Mouse (Mus musculus): Measurements from ENCODE around the gene Togaram2. TPM values are rescaled to one million over a fixed set of nuclear protein-coding genes. Genes with fewer than 3 reads are reported as not detected.

Togaram2 gene
- polyA plus RNA-seq, 1 experiment from 2014 or later: not detected

DNA sequence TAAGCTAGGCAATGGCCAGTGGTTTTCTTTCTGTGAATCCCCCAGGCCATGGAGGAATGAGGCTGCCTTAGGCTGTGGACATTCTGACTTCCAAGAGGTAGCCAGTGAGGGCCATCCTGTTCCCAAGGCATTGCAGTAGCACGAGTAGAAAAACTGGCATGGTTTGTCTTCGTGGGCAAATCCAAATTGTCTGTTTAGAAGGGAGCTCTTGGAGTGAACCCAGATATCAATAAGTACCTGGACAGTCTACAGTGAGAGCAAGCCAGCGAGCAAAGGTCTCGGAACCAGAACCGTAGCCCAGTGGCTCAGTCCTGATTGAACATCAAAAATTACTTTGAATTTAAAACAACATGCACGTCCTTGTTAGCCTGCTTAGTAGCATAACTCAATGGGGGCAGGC is 10.2 kb downstream of the Togaram2 start:
- 91% methylated on average over 6 of the region's 6 CpGs for WGBS

DNA sequence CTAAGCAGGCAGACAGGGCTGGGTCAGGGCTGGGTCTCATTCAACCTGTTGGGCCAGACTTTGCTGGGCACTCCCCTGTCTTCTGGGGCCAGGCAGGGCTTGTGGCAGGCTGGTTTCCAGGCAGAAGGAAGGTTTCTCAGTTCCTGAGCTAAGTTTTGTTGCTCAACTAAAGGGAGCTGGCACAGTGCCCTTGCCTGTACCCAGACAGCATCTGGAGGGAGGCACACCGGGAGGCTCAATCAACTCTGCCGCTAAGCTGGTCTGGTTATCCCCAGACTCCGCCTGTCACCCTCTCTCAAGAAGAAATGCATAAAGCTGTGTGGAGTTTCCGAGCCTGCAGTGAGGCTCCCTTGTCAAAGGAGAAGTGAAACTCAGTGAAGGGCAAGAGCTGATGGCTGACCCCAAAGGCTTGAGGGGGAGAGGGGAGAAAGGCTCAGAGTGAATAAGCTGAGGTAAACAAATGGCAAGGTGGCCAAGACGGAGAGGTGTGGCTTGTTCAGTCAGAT is 11.1 kb downstream of the Togaram2 start:
- no peak for ATAC-seq (ENCODE audit: insufficient number of reproducible peaks, insufficient read depth, low FRiP score, low TSS enrichment)
- Histone ChIP-seq H3K9me3 (no peaks in the 10 kb centered on the region; the same call in 1 of the 2 replicates), H3K36me3 (no peaks in the 10 kb centered on the region), H3K4me3 (no peak overlapping the region), H3K9ac (no peak overlapping the region), H3K4me1 (no peaks in the 10 kb centered on the region; the same call in 1 of the 2 replicates), H3K27ac (no peak overlapping the region), H3K27me3 (no peaks in the 10 kb centered on the region), H3K4me2 (replicated peaks) (no peak overlapping the region)
- 51% methylated on average over 5 of the region's 5 CpGs for WGBS

More for the DNA sequence above, 10.2 kb downstream of the Togaram2 start:
- no peak for ATAC-seq (ENCODE audit: insufficient number of reproducible peaks, insufficient read depth, low FRiP score, low TSS enrichment)
- H3K4me1 ChIP-seq: no peaks in the 10 kb centered on the region; the same call in 1 of the 2 replicates
- H3K27ac ChIP-seq: no peak overlapping the region
- no peaks in the 10 kb centered on the region for H3K9me3 ChIP-seq
- H3K4me3 ChIP-seq: no peak overlapping the region
- H3K36me3 ChIP-seq: no peaks in the 10 kb centered on the region
- H3K9ac ChIP-seq: no peak overlapping the region
- H3K27me3 ChIP-seq: no peaks in the 10 kb centered on the region
- H3K4me2 ChIP-seq (replicated peaks): no peak overlapping the region

DNA sequence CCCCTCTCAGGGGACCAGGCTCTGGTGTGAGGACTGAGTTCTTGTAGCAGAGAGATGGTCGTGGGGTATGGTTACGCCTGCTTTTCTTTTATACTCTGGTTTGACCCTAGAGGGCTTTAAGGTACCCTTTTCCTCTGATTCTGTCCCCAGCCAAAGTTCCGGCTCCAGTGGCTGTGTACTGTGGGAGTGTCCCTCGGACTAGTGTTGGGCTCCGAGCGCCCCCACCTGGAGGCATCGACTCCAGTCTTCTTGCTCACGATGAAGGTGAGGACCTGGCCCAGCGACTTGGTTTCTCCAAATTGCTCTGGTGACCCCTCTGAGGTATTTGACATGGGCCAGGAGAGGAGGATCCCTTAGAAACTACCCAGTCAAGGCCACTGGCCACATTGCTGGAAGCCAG is 14.4 kb downstream of the Togaram2 start:
- Histone ChIP-seq H3K4me1 (no peaks in the 10 kb centered on the region), H3K27ac (no peak overlapping the region), H3K27me3 (no peaks in the 10 kb centered on the region), H3K9ac (no peak overlapping the region), H3K4me3 (no peak overlapping the region), H3K4me2 (replicated peaks) (no peak overlapping the region), H3K9me3 (no peaks in the 10 kb centered on the region; the same call in 1 of the 2 replicates), H3K36me3 (no peaks in the 10 kb centered on the region)
- 65% methylated on average over 9 of the region's 9 CpGs for WGBS
- no peak for ATAC-seq (ENCODE audit: insufficient number of reproducible peaks, insufficient read depth, low FRiP score, low TSS enrichment)

DNA sequence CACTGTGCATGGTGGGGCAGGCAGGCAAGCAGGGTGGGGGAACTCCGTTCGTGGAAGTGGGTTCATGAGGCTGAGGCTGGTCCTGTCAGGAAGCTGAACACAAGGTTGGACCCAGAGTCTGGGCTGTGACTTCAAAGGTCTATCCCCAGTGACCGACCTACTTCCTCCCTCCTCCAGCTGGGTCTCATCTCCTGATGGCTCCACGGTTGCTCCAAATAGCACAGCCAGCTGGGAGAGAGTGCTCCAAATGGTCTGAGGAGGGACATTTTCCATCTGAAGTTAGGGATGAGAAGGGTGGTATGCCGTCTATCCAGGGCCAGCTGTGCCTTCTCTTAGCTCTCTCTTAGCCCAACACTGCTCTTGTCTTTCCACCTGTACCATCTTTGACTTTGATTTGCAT is 16.8 kb downstream of the Togaram2 start:
- Histone ChIP-seq H3K4me2 (replicated peaks) (no peak overlapping the region), H3K4me3 (no peak overlapping the region), H3K27ac (no peak overlapping the region), H3K4me1 (no peaks in the 10 kb centered on the region), H3K9me3 (no peaks in the 10 kb centered on the region; the same call in 1 of the 2 replicates), H3K27me3 (no peaks in the 10 kb centered on the region), H3K9ac (no peak overlapping the region), H3K36me3 (no peaks in the 10 kb centered on the region)
- WGBS: 83% methylated on average over 5 of the region's 5 CpGs
- no peak for ATAC-seq (ENCODE audit: insufficient number of reproducible peaks, insufficient read depth, low FRiP score, low TSS enrichment)

DNA sequence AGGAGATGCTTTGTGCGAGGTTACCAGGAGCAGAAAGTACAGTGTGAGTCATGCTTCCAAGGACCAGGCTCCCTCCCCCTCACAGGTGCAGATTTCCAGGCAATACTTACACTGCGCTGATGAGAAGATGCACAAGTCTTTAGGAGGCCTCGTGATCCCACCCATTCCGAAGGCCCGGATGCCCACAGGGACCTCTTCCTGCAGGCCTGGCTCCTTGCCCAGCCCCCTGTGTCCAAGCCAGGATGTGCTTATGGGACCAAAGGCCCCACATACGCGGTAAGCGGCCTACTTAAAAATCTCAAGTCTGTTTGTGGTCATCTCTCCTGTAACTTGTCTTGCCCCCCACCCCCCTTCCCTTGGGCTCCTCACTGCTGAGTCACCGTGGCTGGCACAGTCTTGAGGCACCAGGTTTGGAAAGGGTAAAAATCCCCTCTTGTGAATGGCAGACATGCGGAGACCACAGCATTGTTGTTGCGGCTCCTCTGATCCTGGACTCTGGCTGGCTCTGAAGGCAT is 18.4 kb downstream of the Togaram2 start:
- no peak overlapping the region for H3K27ac ChIP-seq
- no peak for ATAC-seq (ENCODE audit: insufficient number of reproducible peaks, insufficient read depth, low FRiP score, low TSS enrichment)
- WGBS: 82% methylated on average over 11 of the region's 11 CpGs

DNA sequence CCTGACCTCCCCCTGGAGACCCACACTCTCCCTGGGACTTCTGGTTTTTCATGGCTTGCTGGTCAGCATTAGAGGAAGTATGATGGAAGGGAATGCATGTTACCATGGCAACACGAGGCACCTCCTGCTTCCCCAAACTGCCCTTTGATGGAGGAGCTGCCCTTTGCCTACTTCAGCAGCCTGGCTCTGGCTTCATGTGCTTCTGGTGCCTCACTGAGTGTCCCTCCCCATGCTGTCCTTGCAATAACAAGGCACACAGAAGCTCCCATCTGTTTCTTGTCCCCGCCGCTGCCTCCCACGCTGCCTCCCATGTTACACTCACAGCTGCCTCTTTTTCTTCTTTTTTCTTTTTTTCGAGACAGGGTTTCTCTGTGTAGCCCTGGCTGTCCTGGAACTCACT is 20.3 kb downstream of the Togaram2 start:
- Histone ChIP-seq H3K4me1 (0 out of 2 replicates have a peak, but pooled peaks cover 3% of the 10 kb centered on the region), H3K9ac (no peak overlapping the region), H3K27me3 (no peaks in the 10 kb centered on the region), H3K36me3 (no peaks in the 10 kb centered on the region), H3K9me3 (no peaks in the 10 kb centered on the region; the same call in 1 of the 2 replicates), H3K4me3 (no peak overlapping the region), H3K27ac (no peak overlapping the region), H3K4me2 (replicated peaks) (no peak overlapping the region)
- WGBS: 49% methylated on average over 5 of the region's 5 CpGs
- no peak for ATAC-seq (ENCODE audit: insufficient number of reproducible peaks, insufficient read depth, low FRiP score, low TSS enrichment)

More for the DNA sequence above, 18.4 kb downstream of the Togaram2 start:
- Histone ChIP-seq H3K9ac (no peak overlapping the region), H3K27me3 (no peaks in the 10 kb centered on the region), H3K4me1 (0 out of 2 replicates have a peak, but pooled peaks cover 3% of the 10 kb centered on the region), H3K4me2 (replicated peaks) (no peak overlapping the region), H3K36me3 (no peaks in the 10 kb centered on the region), H3K4me3 (no peak overlapping the region), H3K9me3 (no peaks in the 10 kb centered on the region; the same call in 1 of the 2 replicates)

DNA sequence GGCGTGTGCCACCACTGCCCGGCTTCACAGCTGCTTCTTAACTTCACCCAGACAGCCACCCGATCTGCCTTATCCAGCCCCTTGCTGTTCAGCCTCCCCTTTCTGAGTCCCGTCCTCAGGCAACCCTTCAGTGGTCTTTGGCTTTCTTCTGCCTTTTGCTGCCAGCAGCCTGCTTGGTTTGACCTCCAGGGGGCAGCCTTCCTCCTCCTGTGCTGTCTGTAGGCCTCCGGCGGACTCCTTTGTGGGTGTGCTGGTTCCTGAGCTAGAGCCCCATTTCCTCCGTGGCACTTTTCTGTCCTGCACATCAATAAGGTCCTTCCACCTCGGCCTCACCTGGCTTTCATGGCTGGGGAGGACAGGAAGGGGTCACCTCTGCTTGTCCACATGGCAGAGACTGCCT is 20.7 kb downstream of the Togaram2 start:
- H3K4me2 ChIP-seq (replicated peaks): no peak overlapping the region
- H3K27ac ChIP-seq: no peak overlapping the region
- no peaks in the 10 kb centered on the region for H3K36me3 ChIP-seq
- no peak overlapping the region for H3K4me3 ChIP-seq
- ATAC-seq (ENCODE audit: insufficient number of reproducible peaks, insufficient read depth, low FRiP score, low TSS enrichment): no peak
- H3K4me1 ChIP-seq: 0 out of 2 replicates have a peak, but pooled peaks cover 3% of the 10 kb centered on the region
- 52% methylated on average over 8 of the region's 8 CpGs for WGBS
- no peaks in the 10 kb centered on the region for H3K27me3 ChIP-seq
- H3K9me3 ChIP-seq: no peaks in the 10 kb centered on the region
- H3K9ac ChIP-seq: no peak overlapping the region

DNA sequence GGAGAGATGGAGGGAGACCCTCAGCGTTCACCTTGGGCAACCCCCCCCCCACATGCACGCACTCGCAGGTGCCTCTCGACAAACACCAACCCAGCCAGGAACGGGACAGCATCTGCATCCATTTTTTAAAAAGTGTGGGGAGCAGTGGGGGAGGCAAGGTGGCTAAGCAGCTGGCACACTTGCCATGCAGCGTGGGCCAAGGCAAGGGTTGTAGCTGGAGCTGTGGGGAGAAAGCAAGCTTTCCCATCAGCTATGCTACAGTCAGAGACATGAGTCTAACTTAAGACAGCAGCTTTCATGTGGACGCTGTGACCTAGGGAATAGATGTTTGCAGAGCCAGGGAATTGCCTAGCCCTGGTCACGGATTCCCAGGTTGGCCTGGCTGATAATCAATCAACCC is 22.1 kb downstream of the Togaram2 start:
- Histone ChIP-seq H3K27ac (no peak overlapping the region), H3K36me3 (no peaks in the 10 kb centered on the region), H3K4me2 (replicated peaks) (no peak overlapping the region), H3K27me3 (no peaks in the 10 kb centered on the region), H3K4me3 (no peak overlapping the region), H3K4me1 (0 out of 2 replicates have a peak, but pooled peaks cover 3% of the 10 kb centered on the region), H3K9me3 (no peaks in the 10 kb centered on the region), H3K9ac (no peak overlapping the region)
- no peak for ATAC-seq (ENCODE audit: insufficient number of reproducible peaks, insufficient read depth, low FRiP score, low TSS enrichment)
- WGBS: 88% methylated on average over 8 of the region's 8 CpGs

DNA sequence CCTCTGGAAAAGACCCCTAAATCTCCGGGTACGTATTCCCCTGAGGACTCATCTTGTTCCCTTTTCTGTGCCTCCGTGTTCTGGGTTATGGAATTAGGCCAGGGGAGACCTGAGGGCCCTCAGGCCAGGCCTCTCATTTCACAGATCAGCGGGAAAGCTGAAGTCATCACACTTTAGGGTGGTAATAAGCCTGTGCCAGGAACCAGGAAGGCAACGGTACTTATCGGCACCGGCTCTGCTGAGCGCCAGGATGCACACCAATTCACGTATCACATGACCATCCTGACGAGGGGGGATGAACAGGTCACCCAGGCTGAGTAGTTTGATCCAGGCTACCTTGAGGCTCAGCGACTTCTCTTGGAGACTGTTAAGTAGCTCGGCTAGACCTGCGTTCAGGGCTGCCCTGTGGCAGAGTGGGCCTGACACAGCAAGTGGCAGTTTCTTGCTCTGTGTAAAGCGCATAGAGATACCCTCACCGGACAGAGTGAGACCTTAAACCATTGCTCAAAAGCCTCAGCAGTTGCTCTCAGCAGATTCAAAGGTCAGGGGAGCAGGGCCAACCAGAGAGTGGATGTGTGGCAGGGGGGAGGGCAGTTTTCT is 22.8 kb downstream of the Togaram2 start:
- H3K4me3 ChIP-seq: no peak overlapping the region
- no peaks in the 10 kb centered on the region for H3K36me3 ChIP-seq
- no peak overlapping the region for H3K9ac ChIP-seq
- H3K4me1 ChIP-seq: 0 out of 2 replicates have a peak, but pooled peaks cover 3% of the 10 kb centered on the region
- H3K4me2 ChIP-seq (replicated peaks): no peak overlapping the region
- H3K9me3 ChIP-seq: no peaks in the 10 kb centered on the region
- H3K27ac ChIP-seq: no peak overlapping the region
- no peaks in the 10 kb centered on the region for H3K27me3 ChIP-seq
- 71% methylated on average over 15 of the region's 15 CpGs for WGBS
- no peak for ATAC-seq (ENCODE audit: insufficient number of reproducible peaks, insufficient read depth, low FRiP score, low TSS enrichment)

DNA sequence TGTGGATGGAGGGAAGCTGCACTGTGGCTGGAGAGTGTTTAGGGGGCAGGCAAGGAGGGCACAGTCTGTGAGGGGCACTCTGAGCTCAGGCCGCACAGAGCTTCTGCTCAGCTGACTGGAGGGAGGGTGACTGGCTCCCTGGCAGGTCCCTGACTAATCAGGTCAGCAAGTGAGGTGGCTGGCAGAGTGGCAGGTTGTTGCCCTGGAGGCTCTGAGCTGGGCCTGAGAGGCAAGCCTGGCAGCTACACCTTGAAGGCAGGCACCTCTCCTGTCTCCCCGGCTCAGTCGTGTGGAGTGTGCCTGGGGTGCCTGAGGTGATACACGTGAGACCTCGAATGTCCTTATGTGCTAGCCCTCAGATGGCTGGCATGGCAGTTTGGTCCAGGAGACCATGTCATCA is 23.3 kb downstream of the Togaram2 start:
- WGBS: 71% methylated on average over 5 of the region's 5 CpGs
- ATAC-seq (ENCODE audit: insufficient number of reproducible peaks, insufficient read depth, low FRiP score, low TSS enrichment): no peak
- H3K27me3 ChIP-seq: no peaks in the 10 kb centered on the region
- no peak overlapping the region for H3K27ac ChIP-seq
- 0 out of 2 replicates have a peak, but pooled peaks cover 3% of the 10 kb centered on the region for H3K4me1 ChIP-seq
- no peak overlapping the region for H3K4me2 ChIP-seq (replicated peaks)
- H3K9ac ChIP-seq: no peak overlapping the region
- no peaks in the 10 kb centered on the region for H3K36me3 ChIP-seq
- H3K9me3 ChIP-seq: no peaks in the 10 kb centered on the region
- H3K4me3 ChIP-seq: no peak overlapping the region

DNA sequence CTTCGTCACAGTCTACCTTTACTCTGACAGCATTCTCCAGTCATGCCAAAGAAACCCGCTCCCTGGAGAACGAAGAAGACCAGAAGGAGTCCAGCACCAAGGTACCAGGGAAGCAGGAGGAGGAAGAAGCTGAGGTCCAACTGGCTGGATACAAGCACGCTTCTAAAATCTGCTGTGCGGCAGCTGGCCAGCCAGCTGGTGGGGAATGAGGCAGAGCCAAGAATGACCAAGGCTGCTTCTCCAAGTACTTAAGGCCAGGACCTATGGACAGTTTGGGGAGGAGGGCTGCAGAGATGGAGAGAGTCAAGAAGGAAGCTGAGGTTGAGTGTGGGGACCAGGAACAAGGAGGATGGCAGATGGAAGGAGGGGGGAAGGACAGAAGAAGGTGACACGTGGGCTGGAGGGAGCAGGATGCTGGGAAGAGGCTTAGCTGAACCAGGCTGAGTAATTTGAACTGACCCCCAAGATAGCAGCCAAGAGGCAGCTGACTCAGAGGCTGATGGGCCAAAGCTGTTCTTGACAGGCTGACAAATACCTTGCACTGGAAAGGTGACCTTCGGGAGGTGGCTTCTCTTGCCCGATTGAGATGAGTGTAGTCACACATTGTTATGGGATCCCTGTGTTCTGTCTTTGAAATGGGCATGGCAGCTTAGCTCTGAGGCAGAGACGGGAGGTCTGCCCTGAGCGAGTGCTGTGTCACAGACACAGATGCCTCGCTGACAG is 25.0 kb downstream of the Togaram2 start:
- H3K4me1 ChIP-seq: 0 out of 2 replicates have a peak, but pooled peaks cover 3% of the 10 kb centered on the region
- H3K9ac ChIP-seq: no peak overlapping the region
- 75% methylated on average over 11 of the region's 11 CpGs for WGBS
- H3K4me3 ChIP-seq: no peak overlapping the region
- no peaks in the 10 kb centered on the region for H3K27me3 ChIP-seq
- H3K36me3 ChIP-seq: no peaks in the 10 kb centered on the region
- H3K27ac ChIP-seq: no peak overlapping the region
- ATAC-seq (ENCODE audit: insufficient number of reproducible peaks, insufficient read depth, low FRiP score, low TSS enrichment): no peak
- H3K4me2 ChIP-seq (replicated peaks): no peak overlapping the region
- no peaks in the 10 kb centered on the region for H3K9me3 ChIP-seq

DNA sequence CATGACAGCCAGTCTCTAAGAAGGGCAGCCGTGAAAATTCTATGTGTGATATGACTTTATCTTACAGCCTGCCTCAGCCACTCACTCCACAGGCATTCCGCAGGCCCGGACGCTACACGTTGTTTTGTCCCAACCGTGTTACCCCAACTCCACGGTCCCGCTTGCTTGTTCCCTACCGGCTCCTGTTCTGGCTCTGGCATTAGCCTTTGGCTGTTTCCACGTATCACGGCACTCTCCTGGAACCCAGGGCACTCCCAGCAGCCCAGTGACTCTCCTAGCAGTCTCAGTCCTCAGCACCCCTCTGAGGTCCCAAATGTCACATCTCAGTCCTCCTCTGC is 25.5 kb downstream of the Togaram2 start:
- Histone ChIP-seq H3K27me3 (no peaks in the 10 kb centered on the region), H3K36me3 (no peaks in the 10 kb centered on the region), H3K9me3 (no peaks in the 10 kb centered on the region), H3K4me3 (no peak overlapping the region), H3K4me2 (replicated peaks) (no peak overlapping the region), H3K9ac (no peak overlapping the region), H3K4me1 (0 out of 2 replicates have a peak, but pooled peaks cover 3% of the 10 kb centered on the region), H3K27ac (no peak overlapping the region)
- 86% methylated on average over 11 of the region's 11 CpGs for WGBS
- no peak for ATAC-seq (ENCODE audit: insufficient number of reproducible peaks, insufficient read depth, low FRiP score, low TSS enrichment)
